Mouse (Mus musculus) layer of hippocampus, adult 2 months (tissue): ENCODE measurements at regions not wholly inside any gene's neighbourhood (a gene's known extent, or its start where the extent isn't known, plus 50 kb on each side); places are given as distances from the start of the nearest gene placed in this dataset.
"Not testable (repeated sequence)": the region's sequence is repeated elsewhere in the genome, so short reads cannot be mapped to it uniquely, and the experiment has no call there.

Experiments
- DNase-seq, 2 experiments: peaks; one replicate each; pipeline ENCODE4 v3.0.0; 2022; ENCODE audit warnings: low spot score in 2 of 2
- H3K27ac ChIP-seq: fragments of 200-600 bp; 2 replicates; pipeline ENCODE4 v1.8.1; 2022
- H3K4me3 ChIP-seq: fragments of 200-600 bp; 2 replicates; pipeline ENCODE4 v1.8.1; 2022; ENCODE audit warnings: mild to moderate bottlenecking
- CTCF ChIP-seq: fragments of 200-600 bp; conservative IDR thresholded peaks from 2 replicates; pipeline ENCODE4 v1.8.1; 2022; ENCODE audit warnings: antibody characterized with exemption, mild to moderate bottlenecking, moderate library complexity

DNA sequence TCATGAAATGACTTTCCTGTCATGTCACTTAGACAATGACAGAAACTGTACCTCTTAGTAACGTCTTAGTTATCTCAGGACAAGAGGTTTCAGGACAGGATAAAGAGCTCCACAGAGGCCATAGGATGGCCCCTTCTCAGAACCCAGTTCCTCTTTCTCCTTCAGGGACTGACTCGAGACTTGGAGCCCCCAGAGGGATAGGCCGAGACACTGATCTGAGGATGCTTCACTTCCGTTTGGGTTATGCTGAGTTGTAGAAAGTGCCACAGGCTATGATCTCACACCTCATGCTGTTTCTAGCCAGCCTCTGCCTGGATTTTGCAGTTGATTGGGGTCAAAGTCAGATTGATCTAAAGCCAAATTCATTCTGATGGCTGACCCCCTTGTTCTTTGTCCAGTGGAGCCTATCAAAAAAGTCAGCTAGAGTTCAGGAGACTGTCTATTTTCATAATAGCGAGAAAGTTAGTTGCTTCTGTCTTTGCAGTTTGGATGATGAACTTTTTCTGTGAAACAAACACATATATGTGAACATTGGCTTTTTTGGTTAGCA is 70.7 kb downstream of the Sult3a2 start:
- TF ChIP-seq CTCF, result no peak
- no peak overlapping the region for H3K4me3 ChIP-seq
- no peak overlapping the region for H3K27ac ChIP-seq
- no peak for DNase-seq

DNA sequence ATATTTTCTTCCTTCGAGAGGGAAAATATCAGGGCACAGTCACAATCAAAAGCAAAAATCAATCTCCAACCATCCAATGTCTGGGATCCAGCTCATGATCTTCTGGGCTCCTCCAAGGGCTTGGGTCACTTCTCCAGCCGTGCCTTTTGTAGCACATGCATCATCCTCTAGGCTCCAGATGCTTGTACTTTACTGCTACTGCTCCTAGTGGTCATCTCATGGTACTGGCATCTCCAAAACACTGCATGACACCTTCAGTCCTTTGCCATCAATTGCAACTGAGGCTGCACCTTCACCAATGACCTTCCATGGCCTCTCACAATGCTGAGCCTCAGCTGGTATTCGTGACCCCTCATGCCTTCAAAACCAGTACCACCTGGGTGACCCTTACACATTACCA is 77.8 kb downstream of the Sult3a2 start:
- peak; percentile 24; the same call in 1 of the 2 replicates for TF ChIP-seq CTCF
- not testable (repeated sequence) for DNase-seq, H3K27ac ChIP-seq, H3K4me3 ChIP-seq

DNA sequence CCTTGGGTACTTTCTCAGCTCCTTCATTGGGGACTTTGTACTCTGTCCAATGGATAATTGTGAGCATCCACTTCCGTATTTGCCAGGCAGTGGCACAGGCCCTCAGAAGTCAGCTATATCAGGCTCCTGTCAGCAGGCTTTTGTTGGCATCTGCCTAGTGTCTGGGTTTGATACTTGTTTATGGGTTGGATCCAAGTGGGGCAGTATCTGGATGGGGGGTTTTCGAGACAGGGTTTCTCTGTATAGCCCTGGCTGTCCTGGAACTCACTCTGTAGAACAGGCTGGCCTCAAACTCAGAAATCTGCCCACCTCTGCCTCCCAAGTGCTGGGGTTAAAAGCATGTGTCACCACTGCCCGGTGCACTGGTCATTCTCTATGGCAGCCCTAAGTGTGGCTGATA is 79.7 kb upstream of the Clvs2 start:
- H3K27ac ChIP-seq, H3K4me3 ChIP-seq, DNase-seq: not testable (repeated sequence)

DNA sequence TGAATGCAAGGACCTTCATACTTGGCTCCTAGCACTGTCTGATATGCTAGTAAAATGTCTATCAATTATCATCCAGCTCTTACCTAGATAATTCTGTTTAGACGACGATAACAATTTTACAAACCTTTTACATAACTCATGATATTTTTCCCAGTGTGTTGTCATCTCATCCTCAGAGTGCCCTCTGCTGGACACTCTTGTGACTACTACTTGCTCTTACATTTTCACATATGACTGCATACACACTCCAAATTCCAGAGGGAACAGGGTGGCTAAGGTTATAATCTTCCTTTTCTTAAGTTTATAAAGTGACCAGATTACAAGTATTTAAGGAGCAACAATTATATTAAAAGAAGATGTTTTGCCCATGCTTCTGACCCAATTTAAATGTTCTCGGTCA is 78.9 kb upstream of the Clvs2 start:
- TF ChIP-seq CTCF, result peak; percentile 84
- Histone ChIP-seq H3K27ac (peak overlapping the region; percentile 15), H3K4me3 (no peak overlapping the region)
- peak; percentile 75 to 84 for DNase-seq
